Mouse (Mus musculus) activated CD4-positive, CD25-positive, alpha-beta regulatory T cell, adult 4 months (primary cell): ENCODE measurements around the gene Olfr1449. TPM values are rescaled to one million over a fixed set of nuclear protein-coding genes. Genes with fewer than 3 reads are reported as not detected.
"Not testable (repeated sequence)": the region's sequence is repeated elsewhere in the genome, so short reads cannot be mapped to it uniquely, and the experiment has no call there.

Experiments
- ATAC-seq: one replicate; pipeline ENCODE4 v1.8.0; 2017
- polyA plus RNA-seq, 2 experiments: library from polyadenylated mRNA; unstranded; fragments of 100-300 nt; shearing (Covaris generic); gene quantifications; one replicate each; pipeline ENCODE4 v1.2.1; 2017

The Olfr1449 gene
- not detected for polyA plus RNA-seq

DNA sequence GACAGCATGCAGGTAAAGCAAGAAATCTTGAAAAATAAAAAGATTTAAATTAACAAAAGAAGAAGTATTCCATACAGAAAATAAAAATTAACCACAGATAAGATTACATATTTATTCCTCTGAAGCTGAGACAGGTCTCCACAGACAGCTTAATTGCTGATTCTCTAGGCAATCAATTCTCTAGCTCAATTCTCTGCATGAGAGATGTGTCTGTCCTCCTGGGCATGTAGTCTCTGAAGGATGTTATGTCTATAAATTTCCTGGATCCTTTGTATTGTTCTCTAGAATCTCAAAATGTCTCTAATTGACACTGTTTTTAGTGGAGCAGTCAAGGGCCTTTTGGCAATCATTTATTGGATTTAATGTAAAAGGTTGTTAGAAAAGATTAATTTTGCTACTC is at the start of gene Olfr1449:
Gene Olfr1449 (plus strand): TSS at position 301 of the 400 bp plus-strand sequence.
- no peak for ATAC-seq

DNA sequence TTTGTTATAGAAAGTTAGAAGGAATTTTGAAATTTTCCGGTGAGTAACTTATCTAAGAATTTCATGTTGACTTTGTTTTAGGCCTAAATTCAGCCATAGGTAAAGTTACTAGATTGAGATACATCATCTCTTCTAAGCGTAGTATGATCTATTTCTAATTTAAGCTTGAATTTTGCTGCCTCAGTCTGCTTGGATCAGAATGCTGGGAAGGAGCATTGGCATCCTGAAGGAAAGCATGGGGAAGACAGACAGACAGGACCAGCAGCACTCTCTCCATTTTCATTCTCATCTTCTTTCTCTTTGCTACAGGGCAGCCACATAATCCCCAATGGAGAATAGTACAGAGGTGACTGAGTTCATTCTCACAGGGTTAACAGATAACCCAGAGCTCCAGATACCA is 47.1 kb upstream of the Olfr1449 start, which contains the start of gene Olfr1445:
Gene Olfr1445 (plus strand): TSS at position 301 of the 400 bp plus-strand sequence.
- ATAC-seq = no peak

DNA sequence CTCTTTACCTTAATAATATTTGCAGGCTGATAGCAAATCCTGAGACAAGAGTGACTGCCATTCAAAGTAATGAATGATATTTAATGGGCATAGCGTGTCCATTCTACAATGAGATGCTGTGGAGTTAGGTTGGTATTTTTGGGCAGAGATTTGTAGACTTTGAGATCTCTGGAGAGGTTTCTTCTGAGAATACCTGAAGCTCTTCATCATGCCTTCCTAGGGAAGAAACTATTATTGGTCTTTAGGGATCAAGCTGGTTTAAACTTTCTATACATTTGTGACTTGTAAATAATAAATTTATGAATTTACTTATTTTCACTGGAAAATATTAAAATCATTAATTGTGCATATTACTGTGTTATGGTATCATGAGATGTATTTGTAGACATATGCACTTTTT is 37.2 kb upstream of the Olfr1449 start, which contains the start of gene Olfr1446:
Gene Olfr1446 (minus strand): TSS at position 101 of the 400 bp plus-strand sequence.
- no peak for ATAC-seq

DNA sequence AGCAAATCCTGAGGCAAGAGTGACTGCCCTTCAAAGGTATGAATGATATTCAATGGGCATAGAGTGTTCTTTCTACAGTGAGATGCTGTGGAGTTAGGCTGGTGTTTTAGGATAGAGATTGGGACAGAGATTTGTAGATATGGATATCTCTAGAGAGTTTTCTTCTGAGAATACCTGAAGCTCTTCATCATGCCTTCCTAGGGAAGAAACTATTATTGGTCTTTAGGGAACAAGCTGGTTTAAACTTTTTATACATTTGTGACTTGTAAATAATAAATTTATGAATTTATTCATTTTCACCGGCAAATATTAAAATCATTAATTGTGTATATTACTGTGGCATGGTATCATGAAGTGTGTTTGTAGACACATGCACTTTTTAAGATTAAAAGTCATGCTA is 27.0 kb upstream of the Olfr1449 start, which contains the start of gene Olfr1447:
Gene Olfr1447 (minus strand): TSS at position 101 of the 400 bp plus-strand sequence.
- ATAC-seq = no peak

DNA sequence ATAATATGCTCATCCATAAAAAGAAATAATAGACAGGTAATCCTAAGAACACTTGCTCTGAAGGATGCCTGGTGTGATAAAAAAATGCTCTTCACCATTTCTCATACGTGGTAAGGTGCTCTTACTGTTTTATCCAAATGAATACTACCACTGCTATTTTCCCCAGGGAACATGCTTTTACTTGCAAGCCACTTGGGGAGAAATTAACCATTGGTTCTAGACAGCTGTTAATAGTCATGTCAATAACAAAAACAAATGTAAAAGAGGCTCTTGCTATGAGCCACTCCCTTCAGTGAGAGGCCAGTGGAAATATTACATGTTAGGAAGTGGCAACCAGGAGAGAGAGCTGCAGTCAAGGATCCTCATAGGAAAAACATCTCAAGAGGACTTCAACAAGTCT is 6.3 kb upstream of the Olfr1449 start, which contains the start of gene Olfr1448:
Gene Olfr1448 (minus strand): TSS at position 101 of the 400 bp plus-strand sequence.
- ATAC-seq = no peak

DNA sequence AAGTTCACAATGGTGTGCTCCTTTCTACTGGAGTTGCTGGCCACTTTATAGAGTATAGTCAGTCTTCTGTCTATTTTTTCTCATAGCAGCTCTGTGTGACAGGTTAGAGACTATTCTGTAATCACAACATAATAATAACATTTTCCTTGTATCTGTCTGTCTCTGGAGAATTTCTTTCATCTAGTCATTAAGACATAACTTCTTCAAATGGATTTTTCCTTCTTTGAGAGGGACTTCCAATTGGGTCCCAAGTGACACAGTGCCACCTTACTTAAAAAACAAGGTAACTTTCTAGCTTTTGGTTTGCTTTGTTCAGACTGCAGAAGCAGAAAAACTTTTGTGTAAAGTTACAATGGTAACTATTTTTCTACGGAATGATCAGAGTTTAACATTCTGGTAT is 19.3 kb downstream of the Olfr1449 start, which contains the start of gene Olfr1450:
Gene Olfr1450 (plus strand): TSS at position 301 of the 400 bp plus-strand sequence.
- no peak for ATAC-seq

DNA sequence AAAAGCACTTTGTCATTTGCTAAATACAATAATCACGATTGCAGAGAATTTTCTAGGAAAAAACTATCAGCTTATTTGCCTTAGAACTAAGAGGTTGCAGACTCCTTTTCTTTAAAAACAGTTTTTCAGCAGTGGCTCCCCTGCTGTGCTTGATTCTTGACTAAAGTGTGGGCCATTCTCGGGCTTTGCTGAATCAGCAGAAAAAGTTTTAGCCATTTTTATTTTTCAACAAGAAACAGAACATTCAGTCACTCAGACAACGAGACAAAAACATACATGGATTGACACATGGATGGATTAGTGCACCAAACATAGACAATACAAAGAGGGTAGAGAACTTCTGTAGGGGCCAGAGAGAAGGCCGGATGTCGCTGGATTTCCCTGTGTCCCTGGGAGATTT is 39.4 kb downstream of the Olfr1449 start:
- not testable (repeated sequence) for ATAC-seq

Other genes starting within 250 kb of the Olfr1449 start
- gene Keg1, start 235.1 kb upstream of the Olfr1449 start, polyA plus RNA-seq = not detected
- 1 to 10 TPM; 2.1 to 3.0 TPM for gene Cntf, start 165.2 kb upstream of the Olfr1449 start, polyA plus RNA-seq
- 10 to 100 TPM; 17.1 to 17.2 TPM for gene Zfp91, start 134.7 kb upstream of the Olfr1449 start, polyA plus RNA-seq
- 100 to 1,000 TPM; 242 to 258 TPM for gene Lpxn, start 134.6 kb upstream of the Olfr1449 start, polyA plus RNA-seq
- gene Gm5244, start 84.2 kb upstream of the Olfr1449 start, polyA plus RNA-seq = not detected
- under 1 TPM; 0.19 to 0.25 TPM for gene Olfr1444, start 73.6 kb upstream of the Olfr1449 start, polyA plus RNA-seq
- gene Olfr1445, start 47.0 kb upstream of the Olfr1449 start, polyA plus RNA-seq = not detected
- gene Olfr1446, start 37.3 kb upstream of the Olfr1449 start, polyA plus RNA-seq = 1 to 10 TPM in 1 of 2 experiments, not detected in 1; 1.1 TPM
- not detected for gene Olfr1447, start 27.1 kb upstream of the Olfr1449 start, polyA plus RNA-seq
- gene Olfr1448, start 6.4 kb upstream of the Olfr1449 start, polyA plus RNA-seq = not detected
- gene Olfr1450, start 19.4 kb downstream of the Olfr1449 start, polyA plus RNA-seq = not detected
- gene Olfr1451, start 64.2 kb downstream of the Olfr1449 start, polyA plus RNA-seq = not detected
- gene Olfr1453, start 97.5 kb downstream of the Olfr1449 start, polyA plus RNA-seq = not detected
- not detected for gene Olfr1454, start 129.8 kb downstream of the Olfr1449 start, polyA plus RNA-seq
- gene Olfr1457, start 167.1 kb downstream of the Olfr1449 start, polyA plus RNA-seq = not detected
- gene Olfr1458, start 175.9 kb downstream of the Olfr1449 start, polyA plus RNA-seq = not detected
- under 1 TPM in 1 of 2 experiments, not detected in 1; 0.11 TPM for gene Olfr1459, start 218.7 kb downstream of the Olfr1449 start, polyA plus RNA-seq
- gene Olfr1461, start 232.2 kb downstream of the Olfr1449 start, polyA plus RNA-seq = not detected